Mouse (Mus musculus) hindlimb bud, embryonic 11.5 days (tissue): ENCODE data around the gene Pola2.

Experiments used
- DNase-seq: peaks from one replicate; pipeline ENCODE4 v3.0.0-alpha.2; 2012; ENCODE audit warnings: low read depth, low spot score; ENCODE audit errors: extremely low spot score

Pola2 gene

GRCm38 (mm10) chr19:5963883-5964562 lies at the start of gene Pola2:
Pola2 (minus strand) TSS chr19:5964202.
- DNase-seq: peak; percentile 81

- DNase-seq: no peak
Measured at GRCm38 (mm10) chr19:6013691-6014090, 49.7 kb upstream of the Pola2 start.

DNA sequence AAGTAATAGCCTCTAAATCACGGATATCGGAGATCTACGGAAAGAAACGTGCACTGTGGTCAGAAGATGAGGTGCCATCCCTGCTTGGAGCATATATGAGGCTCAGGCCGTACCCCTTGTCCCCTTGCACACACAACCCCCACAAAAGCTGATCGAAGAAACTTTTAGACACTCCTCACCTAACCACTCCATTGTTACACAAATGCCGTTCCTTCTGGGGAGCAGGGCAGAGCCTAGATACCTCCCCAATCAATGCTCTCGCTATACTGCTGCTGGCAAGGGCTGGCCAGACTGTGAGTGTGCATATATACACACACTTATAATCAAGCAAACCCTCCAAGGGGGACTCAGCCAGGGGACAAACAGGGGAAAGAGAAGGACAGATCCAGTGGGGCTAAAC lies 45.1 kb upstream of the Pola2 start:
- no peak for DNase-seq

DNA sequence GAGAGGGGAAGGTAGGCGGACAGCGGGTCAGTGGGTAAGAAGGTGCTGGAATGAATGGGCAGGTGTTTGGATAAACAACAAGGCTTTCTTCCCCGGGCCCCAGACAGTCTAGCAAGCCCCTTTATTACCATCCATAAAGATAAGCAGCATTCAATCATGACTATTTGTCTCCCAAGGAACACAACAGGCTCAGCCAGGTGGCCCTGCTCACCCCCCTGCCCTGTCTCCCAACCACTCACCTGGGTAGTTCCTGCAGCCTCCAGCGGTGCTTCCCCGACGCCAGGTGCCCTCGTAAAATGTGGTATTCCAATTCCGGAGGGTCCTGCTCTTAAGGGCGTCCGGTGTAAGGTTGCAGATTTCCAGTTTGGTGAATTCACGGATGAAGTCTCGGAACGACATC lies 43.0 kb upstream of the Pola2 start:
- DNase-seq: no peak

DNA sequence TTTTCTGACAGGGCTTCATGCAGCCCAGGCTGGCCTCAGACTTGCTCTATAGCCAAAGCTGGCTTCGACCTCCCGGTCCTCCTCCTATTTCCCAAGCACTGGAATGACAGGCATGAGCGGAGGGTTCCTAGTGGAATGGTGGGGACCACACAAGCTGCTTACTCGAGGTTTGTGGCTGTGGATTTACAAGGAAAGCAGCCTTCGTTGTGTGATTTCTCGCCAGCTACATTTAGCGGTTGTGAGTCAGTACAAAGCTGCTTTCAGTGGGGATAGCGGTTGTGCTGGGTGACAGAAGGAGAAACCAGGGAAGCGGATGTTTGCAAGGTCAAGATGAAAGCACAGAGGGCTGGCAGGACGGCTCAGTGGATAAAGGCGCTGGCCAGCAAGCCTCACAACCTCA lies 41.5 kb upstream of the Pola2 start:
- DNase-seq: no peak

GRCm38 (mm10) chr19:5999969-6000368 lies 36.0 kb upstream of the Pola2 start:
- no peak for DNase-seq

DNA sequence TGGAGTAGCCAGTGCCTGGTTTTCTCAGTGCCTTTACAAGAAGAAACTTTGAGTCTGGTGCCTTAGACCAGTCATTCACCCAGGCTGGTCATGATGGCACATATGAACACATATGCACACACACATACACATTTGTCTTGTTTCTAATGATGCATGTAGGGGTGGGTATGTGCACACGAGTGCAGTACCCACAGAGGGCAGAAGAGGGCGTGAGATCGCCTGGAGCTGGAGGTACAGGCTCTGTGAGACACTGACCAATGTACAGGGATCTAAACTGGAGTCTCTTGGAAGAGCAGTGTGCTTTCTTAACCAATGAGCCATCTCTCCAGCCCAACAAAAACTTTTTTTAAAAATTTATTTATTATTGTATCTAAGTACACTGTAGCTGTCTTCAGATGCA lies 34.2 kb upstream of the Pola2 start:
- no peak for DNase-seq

DNA sequence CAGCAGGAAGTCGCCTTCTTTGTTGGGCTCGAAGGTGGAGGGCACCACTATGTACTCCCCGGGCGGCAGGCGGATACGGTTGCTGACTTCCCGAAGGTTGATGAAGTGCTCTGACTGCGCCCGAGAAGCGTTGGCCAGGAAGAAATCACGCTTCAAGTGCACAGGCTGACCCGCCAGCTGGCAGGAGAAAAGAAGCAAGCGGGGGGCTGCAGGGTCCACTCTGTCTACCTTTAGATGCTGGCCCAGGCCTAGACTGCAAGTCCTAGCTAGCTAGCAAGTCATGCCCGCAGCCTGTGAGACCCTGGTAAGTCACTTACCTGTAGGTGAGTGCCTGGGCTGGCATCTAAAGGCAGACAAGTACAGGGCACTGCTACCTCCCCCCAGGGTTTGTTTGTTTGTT lies 30.7 kb upstream of the Pola2 start:
- DNase-seq: no peak

- no peak for DNase-seq
Measured at GRCm38 (mm10) chr19:5992012-5992411, 28.0 kb upstream of the Pola2 start.

- no peak for DNase-seq
Measured at GRCm38 (mm10) chr19:5991467-5991866, 27.5 kb upstream of the Pola2 start.

GRCm38 (mm10) chr19:5990921-5991320 lies 26.9 kb upstream of the Pola2 start:
- no peak for DNase-seq

DNA sequence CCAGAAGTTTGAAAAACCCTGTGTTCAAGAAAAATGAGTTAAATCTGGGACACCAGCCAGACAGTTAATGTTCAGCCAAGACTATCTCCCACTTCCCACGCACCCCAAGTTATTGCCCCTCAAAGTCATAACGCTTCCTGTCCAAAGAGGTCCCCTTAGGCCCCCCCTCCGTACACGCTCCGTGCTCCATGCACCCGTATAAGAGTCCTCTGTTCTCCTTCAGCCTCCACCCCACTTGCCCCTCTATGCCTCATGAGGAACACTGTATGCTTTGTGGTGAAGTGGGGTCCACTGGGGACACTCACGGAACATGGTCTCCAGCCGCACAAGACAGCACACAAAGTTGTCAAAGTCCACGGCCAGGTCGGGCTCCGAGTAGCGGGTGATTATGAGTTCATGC lies 26.0 kb upstream of the Pola2 start:
- DNase-seq: no peak

- DNase-seq: no peak
Measured at GRCm38 (mm10) chr19:5989585-5989984, 25.6 kb upstream of the Pola2 start.

- DNase-seq: no peak
Measured at GRCm38 (mm10) chr19:5988815-5989452, 24.9 kb upstream of the Pola2 start.

DNA sequence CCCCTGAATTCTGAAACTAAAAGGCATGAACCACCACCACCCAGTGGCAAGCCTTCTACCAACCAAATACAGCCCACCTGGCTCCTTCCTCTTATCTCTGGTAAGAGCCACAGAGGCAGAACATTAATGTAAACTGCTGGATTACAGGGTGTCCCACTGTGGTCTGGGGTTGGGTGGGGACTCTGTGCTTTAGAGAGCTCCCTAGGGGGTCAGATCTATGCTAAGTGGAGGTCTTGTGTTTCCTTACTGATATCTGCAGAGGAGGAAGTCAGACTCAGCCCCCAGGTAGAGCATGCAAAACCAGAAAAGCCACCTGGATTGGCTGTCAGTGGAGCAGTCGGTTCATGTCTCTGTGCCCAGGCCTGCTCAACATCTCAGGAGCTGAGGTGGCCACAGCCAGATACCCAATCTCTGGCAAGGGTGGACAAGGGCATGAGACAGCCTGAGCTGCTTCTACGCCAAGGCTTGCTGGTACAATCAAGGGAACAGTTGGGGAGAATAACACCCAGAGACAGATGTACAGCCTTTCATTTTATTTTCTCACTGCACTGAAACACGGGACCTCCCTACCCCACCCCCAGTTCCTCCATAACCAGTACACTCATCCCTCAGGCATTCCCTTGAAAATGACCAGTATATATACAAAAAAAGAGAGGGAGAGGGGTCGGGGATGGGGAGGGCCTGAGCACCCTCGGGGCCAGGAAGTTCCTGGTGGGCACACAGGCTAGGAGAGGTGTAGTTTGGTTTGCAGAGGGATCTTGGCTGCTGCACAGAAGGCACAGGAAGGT lies 24.2 kb upstream of the Pola2 start:
- DNase-seq: no peak

DNA sequence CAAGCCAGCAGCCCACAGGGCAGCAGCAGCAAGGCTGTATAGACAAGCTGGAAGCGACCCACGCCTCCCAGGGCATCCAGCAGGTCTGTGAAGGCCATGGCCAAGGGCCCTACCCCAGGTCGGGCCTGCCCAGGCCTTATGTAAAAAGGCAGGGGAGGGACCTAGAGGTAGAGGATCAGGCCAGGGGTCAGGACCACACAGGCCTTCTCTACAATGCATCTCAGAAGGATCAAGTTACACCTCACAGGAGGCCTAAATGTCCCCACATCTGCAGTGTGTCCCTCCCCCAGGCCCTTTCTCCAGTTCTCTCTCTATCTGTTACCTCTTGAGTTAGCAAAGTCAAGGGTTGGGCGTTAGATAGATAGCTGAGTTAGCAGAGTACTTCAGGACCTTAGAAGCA lies 22.0 kb upstream of the Pola2 start, which contains the start of gene Slc22a20:
Slc22a20 (minus strand) TSS at position 101 of the 400 bp plus-strand sequence.
- no peak for DNase-seq

- DNase-seq: no peak
Measured at GRCm38 (mm10) chr19:5980477-5980876, 16.5 kb upstream of the Pola2 start.

GRCm38 (mm10) chr19:5977717-5978116 lies 13.7 kb upstream of the Pola2 start:
- DNase-seq: no peak

- no peak for DNase-seq
Measured at GRCm38 (mm10) chr19:5975676-5976075, 11.7 kb upstream of the Pola2 start.

DNA sequence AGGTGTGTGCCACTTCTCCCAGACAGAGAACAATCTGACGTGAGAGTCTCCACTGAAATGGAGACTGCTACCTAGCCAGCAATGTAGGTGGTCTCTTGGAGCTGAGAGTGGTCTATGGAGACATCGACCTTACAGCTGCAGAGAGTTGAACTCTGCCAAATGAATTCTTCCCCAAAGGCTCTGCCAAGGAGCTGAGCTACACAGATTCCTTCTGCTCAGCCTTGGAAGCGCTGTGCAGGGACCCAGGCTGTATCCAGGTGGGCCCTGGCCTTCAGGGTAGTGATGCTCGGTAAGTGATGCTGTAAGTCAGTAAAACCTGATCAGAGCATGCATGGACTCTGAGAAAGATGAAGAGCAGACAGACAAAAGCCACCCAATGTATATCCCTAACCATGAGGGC lies 11.1 kb upstream of the Pola2 start:
- no peak for DNase-seq

GRCm38 (mm10) chr19:5967664-5968063 lies 3.7 kb upstream of the Pola2 start:
- DNase-seq: no peak

DNA sequence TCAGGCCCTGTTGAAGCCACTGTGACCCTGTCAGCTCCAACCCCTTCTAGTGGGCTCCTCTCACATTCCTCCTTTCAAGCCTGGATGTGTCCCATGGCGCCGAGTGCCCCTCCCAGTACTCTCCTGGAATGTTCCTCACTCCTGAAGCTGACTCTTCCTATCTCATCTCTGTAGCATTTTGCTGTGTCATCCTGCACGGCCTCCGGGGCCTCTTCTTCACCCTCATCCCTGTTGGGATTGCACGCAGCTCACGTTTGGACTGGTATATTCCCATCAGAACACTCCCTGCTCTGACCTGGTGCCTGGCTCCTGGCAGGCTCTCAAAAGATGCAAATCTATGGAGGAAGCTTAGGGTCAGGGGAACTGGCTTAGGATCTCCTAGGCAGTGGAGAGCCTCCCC lies 2.8 kb upstream of the Pola2 start:
- no peak for DNase-seq
